In the genomic region with DNA sequence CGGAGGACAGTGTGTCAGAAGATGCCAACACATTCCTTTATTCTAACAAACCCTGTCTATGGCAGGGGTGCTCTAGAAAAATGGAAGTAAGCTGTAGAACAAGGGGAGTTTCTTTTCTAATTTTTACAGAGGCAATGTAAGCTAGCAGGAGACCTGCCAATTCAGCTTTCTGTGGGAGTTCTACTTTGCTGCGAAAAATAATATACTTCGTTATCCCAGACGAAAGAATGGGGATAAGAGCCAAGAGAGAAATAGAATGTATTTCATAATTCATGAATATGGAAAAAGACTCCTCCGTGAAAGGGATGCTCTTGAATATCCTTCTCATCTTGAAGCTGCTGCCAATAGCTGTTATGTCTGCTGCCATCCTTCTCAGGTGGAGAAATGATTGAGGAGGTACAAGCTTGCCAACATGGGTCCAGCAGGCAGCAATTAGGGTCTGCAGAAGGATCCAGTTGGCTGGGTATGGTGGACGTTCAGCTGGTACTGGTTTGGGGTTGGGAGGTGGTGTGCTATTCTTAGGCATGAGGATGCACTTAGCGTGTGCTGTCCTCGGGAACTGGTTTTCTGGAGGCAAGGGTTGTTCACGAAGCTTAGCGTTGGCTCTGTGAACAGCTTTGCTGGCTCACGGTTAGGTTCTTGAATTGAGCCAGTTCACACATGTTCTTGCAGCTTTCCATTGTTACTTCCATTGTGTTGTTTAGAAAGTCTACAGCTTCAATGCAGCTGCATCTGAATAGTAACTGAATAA, we compare ENCODE assay signal across 13 mouse cellular contexts.
DNase-seq lines count a peak whose midpoint lies in the region; ATAC-seq and TF ChIP-seq lines count a peak whose summit lies in the region.
"Had no signal": no experiment of that assay in that cellular context is flagged by ENCODE, and none has a peak within 500 bp of the region (broad histone marks: within the 10 kb centered on the region; RNA-seq: fewer than 3 reads in every experiment).

No protein-coding gene starts in this region.

- no peak overlapping the region for H3K4me2 ChIP-seq in forebrain, embryonic 16.5 days (ENCODE audit: low read length)
- no peak overlapping the region for H3K4me2 ChIP-seq in midbrain, embryonic 14.5 days (ENCODE audit: low read length)
- no peak overlapping the region for H3K4me2 ChIP-seq in midbrain, postnatal 0 days (ENCODE audit: low read depth, low read length, poor library complexity, severe bottlenecking)
- H3K4me2 ChIP-seq: embryonic facial prominence, embryonic 12.5 days; liver, embryonic 13.5 days had no signal

- no peak for TF ChIP-seq CTCF in midbrain, postnatal 0 days (IDR thresholded peaks at IDR 0.05)

- H3K27ac ChIP-seq in forebrain, embryonic 16.5 days (ENCODE audit: low read length), result peak overlapping the region; percentile 39; the same call in 1 of the 2 replicates
- no peak overlapping the region for H3K27ac ChIP-seq in forebrain, embryonic 10.5 days
- H3K27ac ChIP-seq in midbrain, embryonic 14.5 days (replicated peaks; ENCODE audit: low read depth, low read length), result 0 out of 2 replicates have a peak overlapping the region, but pooled peaks have one; percentile 5
- H3K27ac ChIP-seq in midbrain, postnatal 0 days (ENCODE audit: low read depth, low read length), result no peak overlapping the region
- H3K27ac ChIP-seq: embryonic facial prominence, embryonic 12.5 days; hindbrain, embryonic 10.5 days; liver, embryonic 13.5 days had no signal

- H3K4me3 ChIP-seq in forebrain, embryonic 16.5 days (replicated peaks; ENCODE audit: low read length), result no peak overlapping the region
- H3K4me3 ChIP-seq in forebrain, embryonic 10.5 days, result no peak overlapping the region
- no peak overlapping the region for H3K4me3 ChIP-seq in midbrain, embryonic 14.5 days (replicated peaks; ENCODE audit: low read depth, low read length)
- no peak overlapping the region for H3K4me3 ChIP-seq in midbrain, postnatal 0 days (ENCODE audit: low read depth, low read length)
- H3K4me3 ChIP-seq: embryonic facial prominence, embryonic 12.5 days; hindbrain, embryonic 10.5 days; liver, embryonic 13.5 days; megakaryocyte, embryonic 14.5 days had no signal

- no peak for DNase-seq in forebrain, embryonic 10.5 days (ENCODE audit: extremely low spot score, low spot score)
- no peak for DNase-seq in midbrain, embryonic 14.5 days
- no peak for DNase-seq in midbrain, postnatal 0 days (ENCODE audit: low spot score)
- DNase-seq in left cerebral cortex, adult 18-20 months (ENCODE audit: low spot score in 2 of 2), result peak; percentile 47 to 49
- no peak for DNase-seq in gastrocnemius, adult 8-10 months (ENCODE audit: low spot score in 2 of 2)
- no peak for DNase-seq in kidney, adult 18-20 months
- DNase-seq: adrenal gland, postnatal 14 days; cerebellum, postnatal 36 days; liver, embryonic 13.5 days had no signal

- no peaks in the 10 kb centered on the region for H3K9me3 ChIP-seq in forebrain, embryonic 16.5 days (ENCODE audit: control insufficient read depth, low read length)
- H3K9me3 ChIP-seq in forebrain, embryonic 10.5 days, result 0 out of 2 replicates have a peak, but pooled peaks cover 3% of the 10 kb centered on the region
- no peaks in the 10 kb centered on the region for H3K9me3 ChIP-seq in midbrain, embryonic 14.5 days (ENCODE audit: control insufficient read depth, low read length)
- H3K9me3 ChIP-seq in midbrain, postnatal 0 days (ENCODE audit: low read length), result no peaks in the 10 kb centered on the region
- H3K9me3 ChIP-seq: embryonic facial prominence, embryonic 12.5 days; hindbrain, embryonic 10.5 days; liver, embryonic 13.5 days had no signal

- peaks cover 11% of the 10 kb centered on the region for H3K4me1 ChIP-seq in forebrain, embryonic 16.5 days (replicated peaks; ENCODE audit: control insufficient read depth, insufficient read depth, low read length)
- peaks cover 5% of the 10 kb centered on the region; the same call in 1 of the 2 replicates for H3K4me1 ChIP-seq in forebrain, embryonic 10.5 days
- H3K4me1 ChIP-seq in midbrain, embryonic 14.5 days (ENCODE audit: control insufficient read depth, insufficient read depth, low read length), result peaks cover 3% of the 10 kb centered on the region; the same call in 1 of the 2 replicates
- H3K4me1 ChIP-seq in midbrain, postnatal 0 days (ENCODE audit: insufficient read depth, low read length), result no peaks in the 10 kb centered on the region
- H3K4me1 ChIP-seq: embryonic facial prominence, embryonic 12.5 days; liver, embryonic 13.5 days had no signal

- ATAC-seq in forebrain, embryonic 16.5 days, result 0 out of 2 replicates have a peak, but pooled peaks have one; percentile 26
- ATAC-seq in midbrain, embryonic 14.5 days (ENCODE audit: low FRiP score, low TSS enrichment), result no peak
- ATAC-seq in midbrain, postnatal 0 days (ENCODE audit: low FRiP score), result no peak

- 56% methylated on average over 11 of the region's 11 CpGs for WGBS in forebrain, embryonic 16.5 days
- WGBS in forebrain, embryonic 10.5 days, result 90% methylated on average over 11 of the region's 11 CpGs
- WGBS in midbrain, embryonic 14.5 days, result 57% methylated on average over 11 of the region's 11 CpGs
- WGBS in midbrain, postnatal 0 days, result 59% methylated on average over 11 of the region's 11 CpGs

- no peak overlapping the region for H3K9ac ChIP-seq in forebrain, embryonic 16.5 days (replicated peaks; ENCODE audit: low read depth, low read length)
- H3K9ac ChIP-seq in midbrain, embryonic 14.5 days (replicated peaks; ENCODE audit: low read length), result no peak overlapping the region
- H3K9ac ChIP-seq in midbrain, postnatal 0 days (replicated peaks; ENCODE audit: low read length, poor library complexity, severe bottlenecking), result no peak overlapping the region
- H3K9ac ChIP-seq: embryonic facial prominence, embryonic 12.5 days; liver, embryonic 13.5 days had no signal

- no peaks in the 10 kb centered on the region for H3K27me3 ChIP-seq in forebrain, embryonic 16.5 days (replicated peaks; ENCODE audit: control insufficient read depth, insufficient read depth, low read length)
- H3K27me3 ChIP-seq in forebrain, embryonic 10.5 days (ENCODE audit: poor library complexity, severe bottlenecking), result no peaks in the 10 kb centered on the region
- no peaks in the 10 kb centered on the region for H3K27me3 ChIP-seq in midbrain, embryonic 14.5 days (ENCODE audit: control insufficient read depth, insufficient read depth, low read length)
- H3K27me3 ChIP-seq in midbrain, postnatal 0 days (ENCODE audit: insufficient read depth, low read length), result no peaks in the 10 kb centered on the region
- H3K27me3 ChIP-seq: embryonic facial prominence, embryonic 12.5 days; liver, embryonic 13.5 days; megakaryocyte, embryonic 14.5 days had no signal

- no peaks in the 10 kb centered on the region for H3K36me3 ChIP-seq in forebrain, embryonic 16.5 days (ENCODE audit: control insufficient read depth, insufficient read depth)
- H3K36me3 ChIP-seq in forebrain, embryonic 10.5 days (replicated peaks), result no peaks in the 10 kb centered on the region
- no peaks in the 10 kb centered on the region for H3K36me3 ChIP-seq in midbrain, embryonic 14.5 days (ENCODE audit: control insufficient read depth, insufficient read depth, low read length)
- no peaks in the 10 kb centered on the region for H3K36me3 ChIP-seq in midbrain, postnatal 0 days (ENCODE audit: insufficient read depth, low read length)
- H3K36me3 ChIP-seq: embryonic facial prominence, embryonic 12.5 days; hindbrain, embryonic 10.5 days; liver, embryonic 13.5 days had no signal

Comparison
In these comparisons a context has a peak if more than half of its experiments do, and no peak if none do; other contexts are left out.
1. H3K27ac ChIP-seq: peak in forebrain, embryonic 16.5 days (single experiment) and midbrain, embryonic 14.5 days (single experiment); none in forebrain, embryonic 10.5 days (single experiment) and midbrain, postnatal 0 days (single experiment).
2. DNase-seq: peak in left cerebral cortex, adult 18-20 months (2 of 2); none in forebrain, embryonic 10.5 days (single experiment), midbrain, embryonic 14.5 days (single experiment), midbrain, postnatal 0 days (single experiment), gastrocnemius, adult 8-10 months (0 of 2) and kidney, adult 18-20 months (single experiment).